Mouse (Mus musculus): ENCODE measurements around the gene Irf5. TPM values are rescaled to one million over a fixed set of nuclear protein-coding genes. Genes with fewer than 3 reads are reported as not detected.

The Irf5 gene
- polyA plus RNA-seq (2014; fragmentation: Nextera tagmentation; extraction: Ambion mirVana): 3.7 and 4.2 TPM in 2 replicates

GRCm38 (mm10) chr6:29526281-29527251 is at the start of gene Irf5:
Gene Irf5, plus strand, starts transcription at chr6:29526625.
- TF ChIP-seq CTCF (IDR thresholded peaks at IDR 0.05; ENCODE audit: low read depth): no peak
- H3K4me2 ChIP-seq: peak within 1 kb of the TSS; percentile 99
- DNase-seq (peak; percentile 51), ATAC-seq (ENCODE audit: insufficient read depth) (peak; percentile 40; the same call in 1 of the 2 replicates)
- no peaks in the 10 kb centered on the region for H3K9me3 ChIP-seq (ENCODE audit: low read depth, low read length)
- H3K27me3 ChIP-seq (ENCODE audit: insufficient read depth, low read length): peaks cover 43% of the 10 kb centered on the region
- peak within 1 kb of the TSS; percentile 59 for H3K4me3 ChIP-seq (ENCODE audit: low read depth, low read length)
- peak within 1 kb of the TSS; percentile 50 for H3K9ac ChIP-seq
- H3K36me3 ChIP-seq (ENCODE audit: insufficient read depth): no peaks in the 10 kb centered on the region
- WGBS: under 1% methylated on average over 90 of the region's 96 CpGs
- H3K4me1 ChIP-seq (ENCODE audit: insufficient read depth): peaks cover 9% of the 10 kb centered on the region; the same call in 1 of the 2 replicates
- no peak within 1 kb of the TSS for H3K27ac ChIP-seq (ENCODE audit: low read depth)

- H3K4me1 ChIP-seq (ENCODE audit: insufficient read depth): no peaks in the 10 kb centered on the region
- no peaks in the 10 kb centered on the region for H3K36me3 ChIP-seq (ENCODE audit: insufficient read depth)
- H3K27ac ChIP-seq (ENCODE audit: low read depth): no peak overlapping the region
- DNase-seq: no peak
- no peak for ATAC-seq (ENCODE audit: insufficient read depth)
- H3K9me3 ChIP-seq (ENCODE audit: low read depth, low read length): no peaks in the 10 kb centered on the region
- H3K4me2 ChIP-seq: no peak overlapping the region
- TF ChIP-seq CTCF (IDR thresholded peaks at IDR 0.05; ENCODE audit: low read depth): no peak
- H3K9ac ChIP-seq: no peak overlapping the region
- H3K27me3 ChIP-seq (ENCODE audit: insufficient read depth, low read length): no peaks in the 10 kb centered on the region
- no peak overlapping the region for H3K4me3 ChIP-seq (ENCODE audit: low read depth, low read length)
- 92% methylated on average over 13 of the region's 13 CpGs for WGBS
These were observed 43.7 kb upstream of the Irf5 start for GRCm38 (mm10) chr6:29482691-29483090.

GRCm38 (mm10) chr6:29484716-29485559 is 41.5 kb upstream of the Irf5 start:
- 8% methylated on average over 26 of the region's 26 CpGs for WGBS
- H3K9ac ChIP-seq: no peak overlapping the region
- peak; percentile 99 for TF ChIP-seq CTCF (IDR thresholded peaks at IDR 0.05; ENCODE audit: low read depth)

GRCm38 (mm10) chr6:29485951-29486350 is 40.5 kb upstream of the Irf5 start:
- 0 out of 2 replicates have a peak, but pooled peaks cover 8% of the 10 kb centered on the region for H3K36me3 ChIP-seq (ENCODE audit: insufficient read depth)
- H3K27me3 ChIP-seq (ENCODE audit: insufficient read depth, low read length): no peaks in the 10 kb centered on the region
- ATAC-seq (ENCODE audit: insufficient read depth) (no peak), DNase-seq (no peak)
- no peaks in the 10 kb centered on the region for H3K9me3 ChIP-seq (ENCODE audit: low read depth, low read length)
- H3K4me1 ChIP-seq (ENCODE audit: insufficient read depth): no peaks in the 10 kb centered on the region
- no peak overlapping the region for H3K9ac ChIP-seq
- no peak overlapping the region for H3K4me2 ChIP-seq
- H3K27ac ChIP-seq (ENCODE audit: low read depth): no peak overlapping the region
- WGBS: 51% methylated on average over 2 of the region's 2 CpGs
- H3K4me3 ChIP-seq (ENCODE audit: low read depth, low read length): no peak overlapping the region
- TF ChIP-seq CTCF (IDR thresholded peaks at IDR 0.05; ENCODE audit: low read depth): no peak

More at GRCm38 (mm10) chr6:29484716-29485559, 41.5 kb upstream of the Irf5 start:
- 0 out of 2 replicates have a peak, but pooled peaks cover 8% of the 10 kb centered on the region for H3K36me3 ChIP-seq (ENCODE audit: insufficient read depth)
- H3K4me1 ChIP-seq (ENCODE audit: insufficient read depth): no peaks in the 10 kb centered on the region
- no peaks in the 10 kb centered on the region for H3K27me3 ChIP-seq (ENCODE audit: insufficient read depth, low read length)
- ATAC-seq (ENCODE audit: insufficient read depth) (peak; percentile 59), DNase-seq (peak; percentile 90)
- H3K4me2 ChIP-seq: peak overlapping the region; percentile 70
- H3K4me3 ChIP-seq (ENCODE audit: low read depth, low read length): peak overlapping the region; percentile 36
- no peak overlapping the region for H3K27ac ChIP-seq (ENCODE audit: low read depth)
- no peaks in the 10 kb centered on the region for H3K9me3 ChIP-seq (ENCODE audit: low read depth, low read length)

GRCm38 (mm10) chr6:29494101-29494500 is 32.3 kb upstream of the Irf5 start:
- H3K27ac ChIP-seq (ENCODE audit: low read depth): no peak overlapping the region
- no peak overlapping the region for H3K4me3 ChIP-seq (ENCODE audit: low read depth, low read length)
- ATAC-seq (ENCODE audit: insufficient read depth) (no peak), DNase-seq (peak; percentile 18)
- no peaks in the 10 kb centered on the region for H3K9me3 ChIP-seq (ENCODE audit: low read depth, low read length)
- H3K4me2 ChIP-seq: no peak overlapping the region
- H3K9ac ChIP-seq: no peak overlapping the region
- peaks cover 8% of the 10 kb centered on the region; the same call in 1 of the 2 replicates for H3K27me3 ChIP-seq (ENCODE audit: insufficient read depth, low read length)
- 73% methylated on average over 4 of the region's 4 CpGs for WGBS
- no peaks in the 10 kb centered on the region for H3K4me1 ChIP-seq (ENCODE audit: insufficient read depth)
- TF ChIP-seq CTCF (IDR thresholded peaks at IDR 0.05; ENCODE audit: low read depth): no peak
- H3K36me3 ChIP-seq (ENCODE audit: insufficient read depth): peaks cover 17% of the 10 kb centered on the region; the same call in 1 of the 2 replicates

- no peak overlapping the region for H3K4me3 ChIP-seq (ENCODE audit: low read depth, low read length)
- WGBS: 30% methylated on average over 25 of the region's 25 CpGs
- no peaks in the 10 kb centered on the region for H3K4me1 ChIP-seq (ENCODE audit: insufficient read depth)
- no peak overlapping the region for H3K4me2 ChIP-seq
- no peak overlapping the region for H3K9ac ChIP-seq
- H3K27ac ChIP-seq (ENCODE audit: low read depth): no peak overlapping the region
- DNase-seq (no peak), ATAC-seq (ENCODE audit: insufficient read depth) (no peak)
- H3K36me3 ChIP-seq (ENCODE audit: insufficient read depth): peaks cover 11% of the 10 kb centered on the region; the same call in 1 of the 2 replicates
- peaks cover 8% of the 10 kb centered on the region; the same call in 1 of the 2 replicates for H3K27me3 ChIP-seq (ENCODE audit: insufficient read depth, low read length)
- TF ChIP-seq CTCF (IDR thresholded peaks at IDR 0.05; ENCODE audit: low read depth): no peak
- H3K9me3 ChIP-seq (ENCODE audit: low read depth, low read length): no peaks in the 10 kb centered on the region
These were observed 30.2 kb upstream of the Irf5 start for GRCm38 (mm10) chr6:29496270-29496669.
